Mouse (Mus musculus): Measurements from ENCODE around the gene Erg. TPM values are rescaled to one million over a fixed set of nuclear protein-coding genes. Genes with fewer than 3 reads are reported as not detected.

Erg gene
- not detected for polyA plus RNA-seq (2017; shearing (Covaris generic))

GRCm38 (mm10) chr16:95586311-95586602 lies at the start of gene Erg:
Gene Erg (minus strand): TSS chr16:95586593.

Other genes starting within 250 kb of the Erg start
- gene Ets2, start 115.5 kb upstream of the Erg start, polyA plus RNA-seq (2017; shearing (Covaris generic)), result 14.4 TPM

Measured in inflammation-experienced regulatory T-cells, adult 16 weeks (primary cell).